Mouse (Mus musculus) stomach, embryonic 14.5 days (tissue): ENCODE measurements around the gene Nol9. TPM values are rescaled to one million over a fixed set of nuclear protein-coding genes. Genes with fewer than 3 reads are reported as not detected.

Source experiments
- ATAC-seq: fragments of 200-750 bp; cut with Nextera tagmentation; 2 replicates; pipeline ENCODE4 v1.8.0; 2017; ENCODE audit warnings: low read depth, moderate TSS enrichment; ENCODE audit not compliant: insufficient number of reproducible peaks, insufficient read depth, low FRiP score
- H3K27ac ChIP-seq: fragments of 300-500 bp; sonication (generic); 2 replicates; pipeline ENCODE4 v1.5.1; 2014; ENCODE audit warnings: mild to moderate bottlenecking, low read length, moderate library complexity, mixed read lengths
- H3K27me3 ChIP-seq: fragments of 300-500 bp; sonication (generic); 2 replicates; pipeline ENCODE4 v1.6.1; 2014; ENCODE audit warnings: low read length, control low read depth, mixed read lengths; ENCODE audit not compliant: control insufficient read depth, insufficient read depth
- H3K36me3 ChIP-seq: fragments of 300-500 bp; sonication (generic); 2 replicates; pipeline ENCODE4 v1.6.1; 2014; ENCODE audit warnings: mild to moderate bottlenecking, control low read depth, low read length, moderate library complexity, mixed read lengths; ENCODE audit not compliant: control insufficient read depth, insufficient read depth
- H3K4me1 ChIP-seq: fragments of 300-500 bp; sonication (generic); 2 replicates; pipeline ENCODE4 v1.6.1; 2014; ENCODE audit warnings: low read length, control low read depth, mixed read lengths; ENCODE audit not compliant: control insufficient read depth, insufficient read depth
- H3K4me2 ChIP-seq: fragments of 300-500 bp; sonication (generic); replicated peaks from 2 replicates; pipeline ENCODE4 v1.6.1; 2014; ENCODE audit warnings: low read depth, low read length, control low read depth
- H3K4me3 ChIP-seq: fragments of 300-500 bp; sonication (generic); 2 replicates; pipeline ENCODE4 v1.5.1; 2014; ENCODE audit warnings: low read depth, low read length, control low read depth
- H3K9ac ChIP-seq: fragments of 300-500 bp; sonication (generic); replicated peaks from 2 replicates; pipeline ENCODE4 v1.6.1; 2014; ENCODE audit warnings: low read depth, mild to moderate bottlenecking, control low read depth, low read length, moderate library complexity, mixed read lengths
- H3K9me3 ChIP-seq: fragments of 300-500 bp; sonication (generic); 2 replicates; pipeline ENCODE4 v1.6.1; 2016; ENCODE audit warnings: low read depth, low read length, control low read depth; ENCODE audit not compliant: control insufficient read depth
- WGBS: fragments of 180-500 bp; shearing (Covaris S2); extraction: QIAGEN DNeasy Blood & Tissue Kit; methylation state at CpG from one replicate; pipeline ENCODE4 v1.1.7; 2014; 5-methylcytosine and 5-hydroxymethylcytosine counted together
- polyA plus RNA-seq: library from polyadenylated mRNA; unstranded; fragments of >200 nt; fragmentation: Nextera tagmentation; extraction: Ambion mirVana; gene quantifications from 2 replicates; pipeline ENCODE4 v1.2.1, GENCODE M21; 2014

Gene Nol9
- polyA plus RNA-seq, 1 experiment from 2014 or later: 30.0 TPM

GRCm38 (mm10) chr4:152095937-152096910 lies 57.1 kb downstream of the Nol9 start:
- H3K4me1 ChIP-seq: peaks cover 16% of the 10 kb centered on the region; the same call in 1 of the 2 replicates
- H3K9me3 ChIP-seq: no peaks in the 10 kb centered on the region
- no peaks in the 10 kb centered on the region for H3K36me3 ChIP-seq
- peak overlapping the region; percentile 3; the same call in 1 of the 2 replicates for H3K4me3 ChIP-seq
- H3K9ac ChIP-seq: no peak overlapping the region
- 0 out of 2 replicates have a peak overlapping the region, but pooled peaks have one; percentile 5 for H3K4me2 ChIP-seq
- H3K27ac ChIP-seq: peak overlapping the region; percentile 52; the same call in 1 of the 2 replicates
- no peak for ATAC-seq
- WGBS: 30% methylated on average over 27 of the region's 27 CpGs
- no peaks in the 10 kb centered on the region for H3K27me3 ChIP-seq

GRCm38 (mm10) chr4:152096927-152097326 lies 57.8 kb downstream of the Nol9 start:
- WGBS: 55% methylated on average over 6 of the region's 6 CpGs

GRCm38 (mm10) chr4:152097911-152098799 lies 59.0 kb downstream of the Nol9 start:
- ATAC-seq: no peak; the same call in 1 of the 2 replicates
- Histone ChIP-seq H3K4me3 (no peak overlapping the region; the same call in 1 of the 2 replicates), H3K27me3 (no peaks in the 10 kb centered on the region), H3K9me3 (no peaks in the 10 kb centered on the region), H3K4me1 (peaks cover 9% of the 10 kb centered on the region; the same call in 1 of the 2 replicates), H3K36me3 (peaks cover 7% of the 10 kb centered on the region), H3K4me2 (peak overlapping the region; percentile 10; the same call in 1 of the 2 replicates), H3K9ac (no peak overlapping the region), H3K27ac (peak overlapping the region; percentile 52; the same call in 1 of the 2 replicates)
- 32% methylated on average over 11 of the region's 11 CpGs for WGBS

More at GRCm38 (mm10) chr4:152096927-152097326, 57.8 kb downstream of the Nol9 start:
- H3K9ac ChIP-seq: no peak overlapping the region
- peak overlapping the region; percentile 3; the same call in 1 of the 2 replicates for H3K4me3 ChIP-seq
- H3K4me1 ChIP-seq: peaks cover 16% of the 10 kb centered on the region; the same call in 1 of the 2 replicates
- ATAC-seq: no peak
- H3K9me3 ChIP-seq: no peaks in the 10 kb centered on the region
- no peaks in the 10 kb centered on the region for H3K36me3 ChIP-seq
- H3K4me2 ChIP-seq: 0 out of 2 replicates have a peak overlapping the region, but pooled peaks have one; percentile 5
- no peaks in the 10 kb centered on the region for H3K27me3 ChIP-seq
- H3K27ac ChIP-seq: peak overlapping the region; percentile 52; the same call in 1 of the 2 replicates

GRCm38 (mm10) chr4:152100541-152100940 lies 61.4 kb downstream of the Nol9 start:
- H3K4me1 ChIP-seq: peaks cover 9% of the 10 kb centered on the region; the same call in 1 of the 2 replicates
- H3K4me3 ChIP-seq: no peak overlapping the region
- no peaks in the 10 kb centered on the region for H3K27me3 ChIP-seq
- WGBS: 66% methylated on average over 11 of the region's 11 CpGs
- no peak overlapping the region for H3K9ac ChIP-seq
- H3K4me2 ChIP-seq: no peak overlapping the region
- H3K36me3 ChIP-seq: peaks cover 15% of the 10 kb centered on the region
- no peak for ATAC-seq
- H3K9me3 ChIP-seq: no peaks in the 10 kb centered on the region
- H3K27ac ChIP-seq: no peak overlapping the region

GRCm38 (mm10) chr4:152101081-152101653 lies 62.0 kb downstream of the Nol9 start:
- Histone ChIP-seq H3K4me3 (no peak overlapping the region), H3K9me3 (no peaks in the 10 kb centered on the region), H3K27ac (no peak overlapping the region), H3K4me1 (peaks cover 9% of the 10 kb centered on the region; the same call in 1 of the 2 replicates), H3K4me2 (no peak overlapping the region), H3K36me3 (peaks cover 17% of the 10 kb centered on the region), H3K27me3 (no peaks in the 10 kb centered on the region), H3K9ac (no peak overlapping the region)
- 58% methylated on average over 7 of the region's 7 CpGs for WGBS
- no peak for ATAC-seq

GRCm38 (mm10) chr4:152101921-152102320 lies 62.8 kb downstream of the Nol9 start:
- H3K4me3 ChIP-seq: no peak overlapping the region
- no peak overlapping the region for H3K27ac ChIP-seq
- 91% methylated on average over 16 of the region's 16 CpGs for WGBS
- no peak overlapping the region for H3K4me2 ChIP-seq
- H3K36me3 ChIP-seq: peaks cover 17% of the 10 kb centered on the region
- no peaks in the 10 kb centered on the region for H3K27me3 ChIP-seq
- H3K9ac ChIP-seq: no peak overlapping the region
- peaks cover 9% of the 10 kb centered on the region; the same call in 1 of the 2 replicates for H3K4me1 ChIP-seq
- ATAC-seq: no peak
- no peaks in the 10 kb centered on the region for H3K9me3 ChIP-seq

GRCm38 (mm10) chr4:152103025-152103424 lies 63.9 kb downstream of the Nol9 start:
- H3K27me3 ChIP-seq: no peaks in the 10 kb centered on the region
- 42% methylated on average over 7 of the region's 7 CpGs for WGBS
- H3K4me2 ChIP-seq: no peak overlapping the region
- no peak for ATAC-seq
- no peak overlapping the region; the same call in 1 of the 2 replicates for H3K9ac ChIP-seq
- H3K36me3 ChIP-seq: peaks cover 17% of the 10 kb centered on the region
- H3K27ac ChIP-seq: no peak overlapping the region
- H3K4me1 ChIP-seq: peaks cover 14% of the 10 kb centered on the region
- no peak overlapping the region for H3K4me3 ChIP-seq
- no peaks in the 10 kb centered on the region for H3K9me3 ChIP-seq
